Mouse (Mus musculus) lung, postnatal 0 days (tissue): ENCODE results near the gene Psme1.

ENCODE experiments used
- CTCF ChIP-seq: IDR thresholded peaks from 2 replicates; pipeline ENCODE4 v1.5.1; 2016; ENCODE audit warnings: antibody characterized with exemption, mild to moderate bottlenecking
- EP300 ChIP-seq: IDR thresholded peaks from 2 replicates; pipeline ENCODE4 v1.6.1; 2016; ENCODE audit warnings: antibody characterized with exemption, mild to moderate bottlenecking, control low read depth

DNA sequence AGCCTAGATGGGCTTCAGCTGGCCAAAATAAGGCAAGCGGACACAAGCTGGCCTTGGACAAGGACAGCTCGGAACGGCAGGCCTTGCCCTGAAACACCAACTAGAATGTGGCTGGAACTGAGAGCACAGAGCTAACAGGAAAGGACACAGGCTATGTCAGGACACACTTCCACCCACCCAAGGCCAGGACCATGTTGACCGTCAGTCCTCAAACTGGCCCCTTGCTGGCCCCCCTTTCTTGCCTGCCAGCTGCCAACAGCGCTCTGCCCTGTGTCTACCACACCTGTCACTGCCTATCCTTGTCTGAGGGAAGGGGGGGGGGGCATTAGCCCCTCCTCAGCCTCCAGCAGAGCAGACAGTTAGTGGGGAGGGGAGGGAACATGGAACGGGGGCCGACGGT lies 2.6 kb upstream of the Psme1 start, which contains the start of gene Fitm1:
- TF ChIP-seq CTCF = no peak
- no peak for TF ChIP-seq EP300
